Mouse (Mus musculus) activated CD4-positive, CD25-positive, alpha-beta regulatory T cell, adult 4 months (primary cell): ENCODE measurements at regions not wholly inside any gene's neighbourhood (a gene's known extent, or its start where the extent isn't known, plus 50 kb on each side); places are given as distances from the start of the nearest gene placed in this dataset.
"Not testable (repeated sequence)": the region's sequence is repeated elsewhere in the genome, so short reads cannot be mapped to it uniquely, and the experiment has no call there.

Experiments
- ATAC-seq: one replicate; pipeline ENCODE4 v1.8.0; 2017

GRCm38 (mm10) chr13:97385531-97385930 is 144.6 kb downstream of the Enc1 start:
- ATAC-seq: no peak

GRCm38 (mm10) chr13:97384091-97384777 is 143.3 kb downstream of the Enc1 start:
- ATAC-seq: no peak

GRCm38 (mm10) chr13:97383351-97383750 is 142.4 kb downstream of the Enc1 start:
- ATAC-seq: no peak

DNA sequence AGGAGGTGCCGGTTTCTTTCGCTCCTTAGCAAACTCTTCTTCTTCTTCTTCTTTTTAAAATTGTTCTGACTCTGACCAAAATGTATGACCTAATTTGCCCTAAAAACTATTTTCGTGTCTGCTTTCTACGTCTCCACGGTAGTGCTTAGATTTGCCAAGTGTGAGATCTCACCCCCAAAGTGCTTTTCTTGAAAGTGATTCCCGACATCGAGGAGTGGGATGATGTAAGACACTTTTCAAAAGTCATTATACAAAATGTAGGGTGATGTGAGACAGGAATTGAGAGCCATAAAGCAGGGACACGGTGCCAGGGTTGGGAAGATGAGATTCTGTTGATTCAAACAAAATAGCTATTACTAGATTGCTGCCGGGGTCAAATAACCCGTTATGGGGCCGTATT is 139.5 kb downstream of the Enc1 start:
- no peak for ATAC-seq

DNA sequence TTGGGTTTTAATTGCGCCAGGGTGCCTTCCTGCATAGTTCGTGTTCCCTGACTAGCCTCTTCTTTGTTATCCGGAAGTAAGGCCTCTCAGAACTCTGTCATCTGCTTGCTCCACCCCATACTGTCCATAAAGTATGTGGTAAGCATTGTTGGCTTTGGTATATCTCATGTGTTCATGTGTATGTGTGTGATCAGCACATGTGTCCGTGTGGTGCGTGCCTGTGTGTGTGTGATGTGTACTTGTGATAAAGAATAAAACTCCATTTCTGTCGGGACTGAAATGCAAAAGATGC is 135.3 kb downstream of the Enc1 start:
- ATAC-seq: no peak

DNA sequence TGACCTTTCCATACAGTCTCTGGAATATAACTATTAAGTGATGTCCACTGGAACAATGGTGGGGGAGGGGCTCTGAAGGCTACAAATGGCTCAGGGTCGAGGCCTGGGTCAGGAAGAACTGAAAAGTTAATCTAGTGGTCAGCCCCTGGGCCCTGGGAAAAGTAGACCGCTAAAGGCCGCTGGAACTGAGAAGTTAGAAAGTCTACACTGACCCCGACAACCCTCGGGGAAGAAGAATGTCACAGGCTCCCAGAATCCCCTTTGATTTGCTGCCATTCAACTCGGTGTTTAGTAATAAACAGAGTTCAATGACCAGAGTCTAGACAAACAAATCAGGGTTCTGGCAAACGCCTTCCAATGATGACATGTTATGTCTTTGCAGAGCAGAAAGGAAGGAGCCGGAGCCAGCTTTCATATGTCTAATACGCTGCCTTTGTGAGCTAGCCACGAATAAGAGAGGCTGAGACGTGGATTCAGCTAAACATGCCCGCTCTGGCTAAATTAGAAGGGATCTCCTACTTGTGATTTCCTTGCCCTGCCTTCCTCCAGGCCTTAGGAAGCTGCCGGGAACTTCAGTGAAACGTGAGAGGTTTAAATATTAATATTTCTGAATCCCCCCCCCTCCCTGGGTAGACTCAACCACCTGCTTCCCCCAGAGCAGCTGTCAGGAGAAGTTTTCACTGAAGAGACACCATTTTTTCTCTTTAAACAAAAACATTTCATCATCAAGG is 134.8 kb downstream of the Enc1 start:
- no peak for ATAC-seq

DNA sequence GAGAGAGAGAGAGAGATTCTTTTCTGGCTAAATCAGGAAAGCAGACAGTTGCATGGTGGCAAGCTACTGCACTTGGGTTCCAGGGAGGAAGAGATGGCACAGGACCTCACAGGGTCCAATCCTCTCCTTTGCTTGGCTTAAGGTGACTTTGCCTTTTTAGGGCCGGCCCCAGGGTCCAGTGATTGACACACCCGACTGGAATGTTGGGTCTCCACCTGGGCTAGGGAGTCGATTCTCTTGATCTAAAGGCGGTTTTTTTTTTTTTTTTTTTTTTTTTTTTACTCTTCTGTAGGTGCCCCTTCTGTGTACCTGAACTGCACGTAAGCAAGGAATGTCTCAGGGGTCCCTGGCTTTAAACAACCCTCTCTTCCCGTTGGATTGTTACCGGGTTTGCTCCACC is 131.4 kb downstream of the Enc1 start:
- no peak for ATAC-seq

- ATAC-seq: no peak
Observed at GRCm38 (mm10) chr13:97371200-97371599, 130.3 kb downstream of the Enc1 start.

- no peak for ATAC-seq
Observed at GRCm38 (mm10) chr13:97366723-97367122, 125.8 kb downstream of the Enc1 start.

DNA sequence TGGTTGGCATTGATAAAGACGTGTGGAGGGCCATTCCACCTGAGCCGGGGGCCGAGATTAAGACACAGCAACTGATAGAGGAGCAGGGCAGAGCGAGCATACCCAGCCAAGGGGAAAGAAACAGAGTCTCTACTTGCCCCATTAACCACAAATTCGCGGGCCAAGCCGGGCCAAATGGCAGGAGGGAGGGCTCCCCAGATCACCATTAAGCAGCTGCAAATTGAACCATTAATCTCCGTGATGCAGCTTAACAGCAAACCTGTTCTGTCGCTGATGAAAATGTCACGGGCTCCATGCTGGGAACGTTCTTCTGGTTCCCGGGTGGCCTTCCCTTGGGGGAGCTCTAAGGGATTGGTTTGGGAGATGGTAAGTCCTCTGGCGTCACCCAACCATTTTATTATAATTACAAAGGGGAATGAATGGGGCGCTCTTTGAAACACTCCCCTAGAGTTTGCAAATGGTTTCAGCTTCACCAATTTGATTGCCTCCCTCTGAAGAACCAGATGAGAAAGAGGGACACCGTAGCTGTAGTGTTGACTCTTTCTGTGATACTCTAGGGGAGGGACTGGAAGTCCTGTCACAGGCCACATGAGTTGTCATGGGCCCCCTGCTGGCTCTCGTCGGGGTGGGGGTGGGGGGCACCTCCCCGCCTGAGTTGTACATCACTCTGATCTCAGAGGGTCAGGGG is 124.8 kb downstream of the Enc1 start:
- ATAC-seq: no peak

GRCm38 (mm10) chr13:97365004-97365403 is 124.1 kb downstream of the Enc1 start:
- ATAC-seq: no peak

DNA sequence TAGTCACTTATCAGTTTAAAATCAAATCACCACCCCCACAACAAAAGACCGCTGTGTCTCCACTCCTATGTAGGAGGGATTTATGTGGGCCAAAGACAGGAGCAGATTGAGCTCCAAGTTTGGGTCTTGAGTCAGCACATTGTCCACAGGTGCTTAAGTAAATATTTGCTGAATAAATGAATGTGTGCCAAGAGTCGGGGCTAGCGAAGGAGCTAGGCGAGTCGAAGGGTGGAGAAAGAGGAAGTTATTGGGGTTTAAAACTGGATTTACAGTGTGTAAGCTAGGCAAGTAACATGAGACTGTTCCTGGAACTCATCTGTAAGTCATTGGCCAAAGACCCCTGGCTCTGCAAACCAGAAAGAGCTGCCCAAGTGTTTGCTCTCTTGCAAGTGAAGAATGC is 122.9 kb downstream of the Enc1 start:
- no peak for ATAC-seq

DNA sequence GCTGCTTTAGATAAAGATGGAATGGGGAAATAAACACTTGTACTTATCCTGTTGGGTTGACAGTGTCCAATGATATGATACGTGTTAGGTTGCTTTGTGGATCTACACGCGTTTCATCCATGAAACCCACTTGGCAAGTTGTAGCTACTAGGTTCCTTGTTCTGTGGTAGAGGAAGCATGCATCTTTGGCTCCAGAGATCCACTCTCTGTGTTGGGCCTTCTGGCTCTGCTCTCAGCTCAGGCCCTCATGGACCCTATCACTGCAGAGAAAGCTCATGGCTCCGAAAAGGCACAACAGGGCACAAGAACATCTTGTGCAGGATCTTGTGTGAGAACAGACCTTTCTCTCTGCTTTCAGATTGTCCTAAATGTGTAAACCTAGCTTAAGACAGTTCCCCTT is 122.3 kb downstream of the Enc1 start:
- no peak for ATAC-seq

- ATAC-seq: no peak
Observed at GRCm38 (mm10) chr13:97360551-97360950, 119.6 kb downstream of the Enc1 start.

- ATAC-seq: no peak
Observed at GRCm38 (mm10) chr13:97358781-97359305, 117.9 kb downstream of the Enc1 start.

DNA sequence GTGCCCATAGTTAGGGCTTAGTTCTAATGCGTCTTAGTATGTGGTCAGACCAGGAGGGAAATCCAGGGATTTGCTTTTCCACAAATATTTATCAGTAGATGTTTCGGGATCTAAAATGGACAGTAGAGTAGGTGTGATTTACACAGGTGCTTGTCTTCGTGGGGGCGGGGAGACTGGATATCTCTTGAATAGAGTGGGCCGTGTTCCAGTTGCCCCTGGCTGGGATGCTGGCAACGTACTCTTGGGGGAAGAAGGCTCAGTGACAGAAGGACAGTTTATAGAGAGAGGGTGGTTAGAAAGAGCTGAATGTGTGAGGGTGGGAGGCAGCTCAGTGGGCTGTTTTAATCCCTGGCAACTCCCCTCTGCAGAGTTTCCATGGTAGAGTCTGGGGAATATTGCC is 117.4 kb downstream of the Enc1 start:
- no peak for ATAC-seq

DNA sequence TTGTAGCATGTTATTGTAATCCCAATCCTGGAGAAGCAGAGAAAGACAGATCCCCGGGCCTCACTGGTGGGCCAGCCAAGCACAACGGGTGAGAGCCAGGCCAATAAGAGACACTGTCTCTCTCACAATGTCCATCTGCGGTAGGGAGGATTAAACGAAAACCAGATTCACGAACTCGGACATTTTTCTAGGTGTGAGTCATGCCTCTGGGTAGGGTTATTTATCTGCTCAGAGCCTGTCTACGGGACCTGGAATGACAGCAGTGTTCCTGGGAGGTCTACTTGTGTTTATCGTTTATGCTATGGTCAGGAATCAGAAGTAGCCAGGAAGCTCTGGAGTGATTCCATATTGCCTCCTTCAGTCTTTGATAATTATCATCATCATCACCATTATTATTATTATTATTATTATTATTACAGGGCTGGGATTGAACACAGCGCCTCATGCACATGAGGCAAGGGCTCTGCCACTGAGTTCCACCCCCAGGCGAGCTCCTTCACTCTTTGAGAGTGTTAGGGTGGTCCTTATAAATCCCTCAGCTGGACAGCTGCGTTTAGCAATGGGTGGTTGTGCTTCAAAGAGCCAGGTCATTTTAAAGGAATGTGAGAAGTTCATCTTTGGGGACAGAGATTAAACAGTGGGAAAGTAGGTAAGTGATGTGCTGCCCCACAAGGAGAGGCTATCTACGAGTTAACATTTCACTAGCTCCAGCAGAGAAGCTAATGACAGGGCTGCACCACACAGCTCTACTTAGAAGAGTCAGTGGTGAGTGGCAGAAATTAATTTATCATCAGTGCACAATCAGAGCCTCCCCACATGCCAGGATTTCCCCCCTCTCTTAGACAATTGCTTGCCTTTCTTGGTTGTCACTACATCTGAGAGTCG is 116.3 kb downstream of the Enc1 start:
- no peak for ATAC-seq

DNA sequence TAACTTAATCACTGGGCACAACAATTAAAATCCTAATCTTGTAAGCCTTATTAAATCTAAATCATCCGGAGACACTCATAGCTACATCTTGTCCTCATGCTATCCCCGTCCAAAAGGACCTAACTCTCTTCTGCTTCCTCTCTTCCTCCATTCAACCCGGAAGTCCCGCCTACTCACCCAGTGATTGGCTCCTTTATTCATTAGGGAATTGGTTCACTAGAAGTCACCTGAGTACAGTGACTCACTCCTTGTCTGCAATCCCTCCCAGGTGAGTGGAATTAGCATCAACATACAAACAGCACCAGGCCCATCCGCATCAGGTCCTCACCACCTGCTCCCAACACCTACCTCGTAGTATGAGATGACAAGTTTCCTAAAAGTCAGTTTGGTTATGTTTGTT is 114.5 kb downstream of the Enc1 start:
- ATAC-seq: not testable (repeated sequence)

- ATAC-seq: no peak
Observed at GRCm38 (mm10) chr13:97347696-97348095, 106.8 kb downstream of the Enc1 start.

- ATAC-seq: no peak
Observed at GRCm38 (mm10) chr13:97341218-97341889, 100.4 kb downstream of the Enc1 start.

DNA sequence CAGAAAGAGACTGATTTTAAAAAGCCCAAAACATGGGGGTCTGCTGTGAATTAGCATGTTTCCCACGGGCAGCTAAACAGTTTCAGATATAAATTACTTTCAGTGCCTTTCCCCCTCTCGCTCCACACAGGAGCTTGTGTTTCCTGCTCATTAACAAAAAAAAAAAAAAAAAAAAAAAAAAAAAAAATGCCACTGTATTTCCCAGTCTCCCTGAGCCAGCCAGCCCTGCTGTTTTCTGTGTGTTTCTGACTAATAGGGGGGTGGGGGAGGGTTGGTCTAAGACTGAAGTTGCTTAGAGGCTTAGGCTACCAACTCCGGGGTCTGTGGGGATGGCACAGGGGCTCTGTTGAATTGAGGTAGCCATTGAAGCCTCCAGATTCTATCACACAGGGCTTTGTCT is 97.0 kb downstream of the Enc1 start:
- no peak for ATAC-seq

- ATAC-seq: no peak
Observed at GRCm38 (mm10) chr13:97337296-97337731, 96.4 kb downstream of the Enc1 start.
